Mouse (Mus musculus): ENCODE data around the gene Arap1.

Arap1 gene

GRCm38 (mm10) chr7:101367901-101368852 is 20.3 kb downstream of the Arap1 start:
- DNase-seq: no peak

GRCm38 (mm10) chr7:101369666-101370065 is 21.8 kb downstream of the Arap1 start:
- DNase-seq: no peak

DNA sequence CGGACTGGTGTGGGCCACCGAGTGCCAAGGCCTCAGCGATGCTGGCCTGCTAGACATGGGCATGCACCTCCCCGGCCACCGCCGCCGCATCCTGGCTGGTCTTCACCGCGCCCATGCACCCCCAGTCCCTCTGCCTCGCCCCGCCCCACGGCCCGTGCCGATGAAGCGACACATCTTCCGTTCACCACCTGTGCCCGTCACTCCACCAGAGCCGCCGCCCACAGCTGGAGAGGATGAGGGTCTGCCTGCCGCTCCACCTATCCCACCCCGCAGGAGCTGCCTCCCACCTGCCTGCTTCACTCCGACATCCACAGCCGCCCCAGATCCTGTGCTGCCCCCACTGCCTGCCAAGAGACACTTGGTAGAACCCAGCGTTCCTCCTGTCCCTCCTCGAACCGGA is 25.2 kb downstream of the Arap1 start:
- DNase-seq: peak; percentile 19 to 22

GRCm38 (mm10) chr7:101374155-101374554 is 26.3 kb downstream of the Arap1 start:
- peak; percentile 63 to 66 for DNase-seq

GRCm38 (mm10) chr7:101376701-101377340 is 29.0 kb downstream of the Arap1 start:
- DNase-seq: no peak

GRCm38 (mm10) chr7:101377741-101378262 is 29.9 kb downstream of the Arap1 start:
- DNase-seq: no peak

DNA sequence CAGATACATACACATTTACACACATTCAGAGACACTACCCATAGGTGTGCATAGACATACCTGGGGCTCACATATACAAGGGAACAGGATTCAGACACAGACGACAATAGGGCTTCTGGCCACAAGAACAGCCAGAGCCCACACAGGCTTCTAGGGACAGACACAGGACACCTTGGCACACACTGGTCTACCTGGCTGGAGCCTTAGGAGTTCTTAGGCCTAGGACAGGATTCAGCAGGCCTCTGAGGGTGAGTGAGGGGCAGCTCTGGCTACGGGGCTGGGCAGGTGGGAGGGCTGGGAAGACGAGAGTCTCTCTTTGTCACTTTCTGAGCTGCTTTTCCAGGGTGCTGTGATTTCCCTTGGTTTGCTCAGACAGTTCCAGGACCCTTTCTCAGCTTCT is 30.4 kb downstream of the Arap1 start:
- no peak for DNase-seq

DNA sequence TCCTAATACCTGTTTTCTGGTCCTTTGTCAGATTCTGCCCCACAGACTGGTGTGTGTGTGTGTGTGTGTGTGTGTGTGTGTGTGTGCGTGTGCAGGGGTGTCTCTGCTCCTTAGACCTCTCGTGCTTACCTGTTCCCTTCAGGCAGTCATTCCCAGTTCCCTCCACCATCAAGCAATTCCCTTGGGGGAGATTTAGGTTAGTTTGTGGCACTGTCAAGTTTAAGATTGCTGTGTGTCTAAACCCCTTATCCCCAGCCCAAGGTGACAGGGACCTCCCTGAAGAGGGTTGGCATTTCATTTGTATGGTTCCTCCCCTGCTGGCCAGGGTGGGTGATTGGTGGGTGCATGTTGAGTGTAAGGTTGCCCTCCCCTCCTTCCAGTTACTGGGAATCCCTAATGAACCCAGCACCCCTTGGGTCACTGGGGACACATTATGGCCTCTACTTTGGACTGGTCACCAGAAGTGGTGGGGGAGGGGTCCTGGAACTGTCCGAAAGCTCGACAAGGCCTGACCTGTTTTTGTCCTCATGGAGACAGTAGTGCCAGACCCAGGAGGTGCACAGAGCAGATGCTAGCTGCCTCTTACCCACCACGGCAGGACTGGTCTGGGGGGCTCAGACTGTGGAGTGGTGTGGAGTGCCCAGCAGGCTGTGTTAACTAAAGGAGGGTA is 31.1 kb downstream of the Arap1 start:
- DNase-seq: no peak

GRCm38 (mm10) chr7:101379732-101380131 is 31.9 kb downstream of the Arap1 start:
- DNase-seq: no peak

- DNase-seq: no peak
Observed at GRCm38 (mm10) chr7:101381512-101381911, 33.6 kb downstream of the Arap1 start.

GRCm38 (mm10) chr7:101382378-101382777 is 34.5 kb downstream of the Arap1 start:
- DNase-seq: peak in 1 of 2 experiments; percentile 13

DNA sequence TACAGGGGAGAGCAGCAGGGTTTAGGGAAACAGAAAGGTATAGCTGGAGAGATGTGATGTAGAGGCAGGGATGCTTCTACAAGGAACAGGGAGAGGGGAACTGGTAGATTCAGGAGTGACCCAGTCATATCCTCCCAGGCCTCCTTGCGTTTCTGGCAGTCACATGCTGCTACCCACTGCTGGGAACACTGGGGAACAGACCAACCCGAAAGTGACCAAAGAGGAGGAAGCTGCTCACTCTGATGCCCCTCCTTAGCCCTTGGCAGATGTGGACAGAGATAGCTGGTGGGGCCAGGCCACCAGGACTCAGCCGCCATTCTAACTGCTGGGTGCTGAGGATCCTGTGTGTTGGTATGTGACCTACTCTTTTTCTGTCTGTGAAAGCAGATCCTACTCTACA is 35.9 kb downstream of the Arap1 start:
- DNase-seq: no peak

GRCm38 (mm10) chr7:101384931-101385330 is 37.1 kb downstream of the Arap1 start:
- DNase-seq: no peak

- DNase-seq: no peak
Observed at GRCm38 (mm10) chr7:101385331-101385733, 37.5 kb downstream of the Arap1 start.

- DNase-seq: no peak
Observed at GRCm38 (mm10) chr7:101385866-101386452, 38.1 kb downstream of the Arap1 start.

- no peak for DNase-seq
Observed at GRCm38 (mm10) chr7:101389256-101389655, 41.4 kb downstream of the Arap1 start.

GRCm38 (mm10) chr7:101391909-101392479 is 44.1 kb downstream of the Arap1 start:
- DNase-seq: no peak

DNA sequence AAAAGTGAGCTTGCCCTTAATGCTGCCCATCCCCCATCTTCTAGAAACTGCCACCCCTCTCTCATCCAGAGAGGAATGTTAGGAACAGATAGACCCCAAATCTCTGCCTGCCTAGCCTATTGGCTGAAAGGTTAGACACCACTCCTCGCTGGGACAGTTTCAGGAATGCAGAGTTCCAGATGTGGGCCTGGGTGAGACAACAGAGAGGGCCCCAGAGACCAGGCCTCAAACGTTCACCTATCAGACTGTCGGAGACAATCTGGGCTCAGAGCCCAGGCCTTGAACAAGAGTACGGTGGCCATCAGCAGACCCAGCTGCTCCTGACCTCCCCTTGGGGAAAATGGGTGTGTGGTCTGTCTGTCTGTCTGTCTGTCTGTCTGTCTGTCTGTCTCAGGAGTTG is 45.1 kb downstream of the Arap1 start:
- no peak for DNase-seq

DNA sequence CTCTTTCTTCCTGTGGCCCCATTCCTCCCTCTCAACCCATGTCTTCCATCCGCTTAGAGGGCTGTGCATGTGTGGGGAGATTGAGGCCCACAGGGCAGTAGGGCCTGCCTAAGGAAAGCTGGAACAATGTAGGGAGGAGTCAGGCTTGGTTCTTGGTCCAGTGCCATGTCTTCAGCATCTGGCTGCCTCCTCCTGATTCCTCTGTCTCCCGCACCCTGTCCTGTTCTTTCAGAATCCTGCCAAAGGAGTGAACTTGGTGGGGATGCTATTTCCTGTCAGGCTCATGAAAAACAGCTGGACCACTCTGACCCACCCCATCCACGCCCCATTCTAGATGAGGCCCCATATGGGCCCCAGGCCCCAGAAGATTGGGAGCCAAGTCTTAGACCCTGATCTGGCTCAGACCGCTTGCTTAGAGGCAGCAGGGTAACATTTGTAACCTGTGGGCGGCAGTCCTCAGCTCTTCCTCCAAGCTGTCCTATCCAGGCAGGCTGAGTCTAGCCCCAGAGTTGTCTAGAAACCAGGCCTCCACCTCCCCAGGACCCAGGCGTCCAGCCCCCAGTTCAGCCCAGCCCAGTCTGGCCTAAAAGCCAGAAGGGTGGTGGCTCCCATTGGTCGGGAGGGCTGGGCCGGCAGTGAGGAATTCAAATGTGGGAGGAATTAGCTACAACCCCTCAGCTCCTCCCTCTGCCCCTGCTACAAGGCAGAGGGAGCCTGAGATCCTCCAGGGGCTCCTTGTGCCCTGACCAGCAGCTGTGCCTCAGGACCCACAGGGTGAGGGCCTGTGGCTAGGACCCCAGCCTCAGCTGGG is 46.0 kb downstream of the Arap1 start:
- no peak for DNase-seq

DNA sequence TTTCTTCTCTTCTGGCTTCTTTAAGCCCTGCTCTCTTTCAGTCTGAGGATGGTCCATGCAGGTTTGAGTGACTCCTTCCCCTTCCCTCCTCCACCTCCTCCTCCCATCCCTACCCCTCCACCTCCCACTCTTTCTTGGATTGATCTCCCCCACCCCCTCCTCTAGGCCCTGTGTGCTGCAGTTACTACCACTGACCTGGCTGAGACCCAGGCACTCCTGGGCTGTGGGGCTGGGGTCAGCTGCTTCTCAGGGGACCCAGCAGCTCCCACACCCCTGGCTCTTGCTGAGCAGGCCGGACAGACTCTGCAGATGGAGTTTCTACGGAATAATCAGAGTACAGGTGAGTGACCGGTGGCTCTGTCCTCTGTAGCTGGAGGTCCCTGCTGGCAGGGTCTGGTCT is 46.7 kb downstream of the Arap1 start:
- no peak for DNase-seq

DNA sequence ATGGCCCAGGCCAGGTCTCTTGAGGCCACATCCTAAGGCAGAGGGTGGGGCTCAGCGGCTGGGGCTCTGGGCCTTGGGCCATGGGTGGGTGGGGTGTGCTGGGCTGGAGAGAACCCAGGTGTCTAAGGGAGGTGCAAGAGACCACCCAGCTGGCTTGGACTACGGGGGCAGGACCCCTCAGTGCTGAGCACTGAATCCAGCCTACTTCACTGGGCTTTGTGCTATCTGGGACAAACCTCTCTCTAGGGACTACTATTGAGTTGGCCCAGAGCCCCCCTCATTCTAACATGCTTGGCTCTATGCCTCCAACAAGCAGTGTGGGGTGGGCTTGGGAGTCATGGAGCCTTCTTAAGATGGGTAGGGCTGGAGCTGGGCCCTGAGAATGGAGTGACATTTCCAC is 47.6 kb downstream of the Arap1 start:
- no peak for DNase-seq

DNA sequence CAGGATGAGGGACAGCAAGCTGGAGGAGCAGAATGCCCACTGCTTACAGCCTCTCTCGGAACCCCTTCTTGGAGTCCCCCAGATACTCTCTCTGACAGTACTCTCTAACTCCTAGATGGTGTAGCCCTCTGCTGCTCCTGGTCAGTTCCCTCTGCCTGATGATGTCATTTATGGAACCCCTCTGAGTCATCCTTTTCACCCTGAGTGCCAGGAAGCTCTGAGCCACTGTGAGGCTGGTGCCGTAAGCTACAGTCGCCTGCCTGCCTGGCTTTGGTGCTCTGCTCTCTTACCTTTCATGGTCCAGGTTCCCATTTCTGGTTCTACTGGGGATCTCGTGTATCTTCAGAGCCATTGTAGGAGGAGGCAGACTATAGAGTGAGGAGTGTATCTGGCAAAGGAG is 49.3 kb downstream of the Arap1 start:
- no peak for DNase-seq

Measured in cerebellum, adult 18-20 months (tissue).